Mouse (Mus musculus): Measurements from ENCODE around the gene Cul7.
A peak's percentile ranks its signal among the peaks of the same experiment; 100 is the strongest.

Cul7 gene

GRCm38 (mm10) chr17:46702506-46702905 lies 52.4 kb downstream of the Cul7 start:
- DNase-seq (ENCODE audit: extremely low read depth, insufficient read length, low spot score): no peak

GRCm38 (mm10) chr17:46703971-46704886 lies 54.1 kb downstream of the Cul7 start:
- DNase-seq (ENCODE audit: extremely low read depth, insufficient read length, low spot score): no peak

- peak; percentile 98 for DNase-seq (ENCODE audit: extremely low read depth, insufficient read length, low spot score)
These were observed 55.0 kb downstream of the Cul7 start, which contains the start of gene Ppp2r5d for GRCm38 (mm10) chr17:46704887-46705835. Gene Ppp2r5d, minus strand, starts transcription at chr17:46705111.

GRCm38 (mm10) chr17:46706375-46707089 lies 56.4 kb downstream of the Cul7 start:
- DNase-seq (ENCODE audit: extremely low read depth, insufficient read length, low spot score): no peak

- DNase-seq (ENCODE audit: extremely low read depth, insufficient read length, low spot score): peak; percentile 85
These were observed 60.9 kb downstream of the Cul7 start, which contains the start of gene Pex6 for GRCm38 (mm10) chr17:46710959-46711597. Gene Pex6, plus strand, starts transcription at chr17:46711463.

- peak; percentile 67 for DNase-seq (ENCODE audit: extremely low read depth, insufficient read length, low spot score)
These were observed 61.6 kb downstream of the Cul7 start for GRCm38 (mm10) chr17:46711612-46712271.

GRCm38 (mm10) chr17:46712442-46712841 lies 62.3 kb downstream of the Cul7 start:
- no peak for DNase-seq (ENCODE audit: extremely low read depth, insufficient read length, low spot score)

GRCm38 (mm10) chr17:46713849-46714248 lies 63.7 kb downstream of the Cul7 start:
- no peak for DNase-seq (ENCODE audit: extremely low read depth, insufficient read length, low spot score)

Measured in 3134 (cell line).